Mouse (Mus musculus) neural tube, embryonic 13.5 days (tissue): ENCODE data around the gene Inpp5d. TPM values are rescaled to one million over a fixed set of nuclear protein-coding genes. Genes with fewer than 3 reads are reported as not detected.

Source experiments
- ATAC-seq: fragments of 200-750 bp; cut with Nextera tagmentation; 2 replicates; pipeline ENCODE4 v1.8.0; 2017; ENCODE audit warnings: low read depth, mild to moderate bottlenecking, moderate TSS enrichment, moderate library complexity
- H3K27ac ChIP-seq: fragments of 300-500 bp; sonication (generic); replicated peaks from 2 replicates; pipeline ENCODE4 v1.5.1; 2015; ENCODE audit warnings: moderate library complexity, mild to moderate bottlenecking, inconsistent platforms
- H3K27me3 ChIP-seq: fragments of 300-500 bp; sonication (generic); 2 replicates; pipeline ENCODE4 v1.6.1; 2015; ENCODE audit warnings: mild to moderate bottlenecking, inconsistent platforms
- H3K36me3 ChIP-seq: fragments of 300-500 bp; sonication (generic); 2 replicates; pipeline ENCODE4 v1.6.1; 2015; ENCODE audit warnings: mild to moderate bottlenecking, inconsistent platforms
- H3K4me1 ChIP-seq: fragments of 300-500 bp; sonication (generic); replicated peaks from 2 replicates; pipeline ENCODE4 v1.6.1; 2015; ENCODE audit warnings: inconsistent platforms
- H3K4me2 ChIP-seq: fragments of 300-500 bp; sonication (generic); 2 replicates; pipeline ENCODE4 v1.6.1; 2015; ENCODE audit warnings: inconsistent platforms, mild to moderate bottlenecking, moderate library complexity
- H3K4me3 ChIP-seq: fragments of 300-500 bp; sonication (generic); 2 replicates; pipeline ENCODE4 v1.5.1; 2015; ENCODE audit warnings: mild to moderate bottlenecking, inconsistent platforms
- H3K9ac ChIP-seq: fragments of 300-500 bp; sonication (generic); 2 replicates; pipeline ENCODE4 v1.6.1; 2015; ENCODE audit warnings: moderate library complexity, mild to moderate bottlenecking, inconsistent platforms
- H3K9me3 ChIP-seq: fragments of 300-500 bp; sonication (generic); 2 replicates; pipeline ENCODE4 v1.6.1; 2016; ENCODE audit warnings: inconsistent platforms
- WGBS: fragments of 180-500 bp; shearing (Covaris S2); methylation state at CpG from one replicate; pipeline ENCODE4 v1.1.7; 2015; 5-methylcytosine and 5-hydroxymethylcytosine counted together
- polyA plus RNA-seq: library from polyadenylated mRNA; unstranded; fragments of >200 nt; fragmentation: Nextera tagmentation; extraction: Ambion mirVana; gene quantifications from 2 replicates; pipeline ENCODE4 v1.2.1, GENCODE M21; 2015

Gene Inpp5d
- polyA plus RNA-seq, 1 experiment from 2014 or later, result 3.6 TPM

DNA sequence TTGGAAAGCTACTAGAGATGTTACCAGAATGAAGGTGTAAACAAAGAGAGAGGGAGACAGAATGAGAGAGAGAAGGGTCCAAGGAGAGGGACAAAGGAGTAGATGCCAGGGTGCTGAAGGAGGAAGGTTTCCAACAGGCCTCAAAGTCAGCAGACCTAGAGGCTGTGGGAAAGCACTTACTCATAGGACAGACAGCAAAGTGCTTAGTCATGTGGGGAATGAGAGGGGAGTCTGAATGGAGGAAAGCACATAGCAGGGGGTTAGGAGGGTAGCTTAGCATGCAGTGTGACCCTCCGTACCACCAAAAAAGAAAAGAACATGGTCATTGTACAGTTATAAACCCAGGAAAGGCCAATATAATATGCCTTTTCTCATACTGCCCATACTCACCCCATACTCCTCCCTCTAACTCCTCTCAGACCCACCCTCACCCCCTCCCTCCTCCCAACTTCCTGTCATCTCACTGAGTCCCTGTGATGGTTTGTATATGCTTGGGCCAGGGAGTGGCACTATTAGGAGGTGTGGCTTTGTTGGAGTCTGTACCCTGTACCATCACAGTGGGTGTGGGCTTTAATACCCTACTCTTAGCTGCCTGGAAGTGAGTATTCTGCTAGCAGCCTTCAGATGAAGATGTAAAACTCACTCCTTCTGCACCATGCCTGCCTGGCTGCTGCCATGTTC, 69.7 kb downstream of the Inpp5d start:
- Histone ChIP-seq H3K27me3 (no peaks in the 10 kb centered on the region), H3K27ac (no peak overlapping the region), H3K9ac (no peak overlapping the region), H3K4me3 (no peak overlapping the region), H3K4me2 (no peak overlapping the region), H3K4me1 (no peaks in the 10 kb centered on the region), H3K9me3 (no peaks in the 10 kb centered on the region), H3K36me3 (no peaks in the 10 kb centered on the region)
- no peak for ATAC-seq
- 73% methylated on average over 1 of the region's 1 CpGs for WGBS

DNA sequence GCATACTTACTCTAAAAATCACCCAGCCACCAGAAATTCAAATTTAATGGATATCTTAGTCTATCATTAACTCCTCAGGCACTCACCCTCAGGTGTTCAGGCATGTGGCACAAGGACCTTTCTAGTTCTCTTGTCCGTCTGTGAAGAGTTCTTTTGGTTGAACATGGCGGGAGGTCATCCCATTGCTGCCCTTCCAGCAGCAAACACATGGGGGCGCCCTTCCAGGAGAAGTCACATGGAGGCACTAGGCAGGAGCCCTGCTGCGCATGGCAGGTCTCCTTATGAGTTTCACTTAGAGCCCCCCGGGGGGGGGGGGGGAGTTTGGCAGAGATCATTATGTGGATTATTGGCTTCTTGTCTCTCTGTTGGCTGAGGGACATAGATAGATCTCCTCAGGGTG, 76.2 kb downstream of the Inpp5d start:
- WGBS, result 65% methylated on average over 5 of the region's 5 CpGs
- Histone ChIP-seq H3K36me3 (no peaks in the 10 kb centered on the region), H3K4me1 (no peaks in the 10 kb centered on the region), H3K27me3 (no peaks in the 10 kb centered on the region), H3K9me3 (no peaks in the 10 kb centered on the region), H3K4me2 (no peak overlapping the region), H3K4me3 (no peak overlapping the region), H3K27ac (no peak overlapping the region), H3K9ac (no peak overlapping the region)
- no peak for ATAC-seq

DNA sequence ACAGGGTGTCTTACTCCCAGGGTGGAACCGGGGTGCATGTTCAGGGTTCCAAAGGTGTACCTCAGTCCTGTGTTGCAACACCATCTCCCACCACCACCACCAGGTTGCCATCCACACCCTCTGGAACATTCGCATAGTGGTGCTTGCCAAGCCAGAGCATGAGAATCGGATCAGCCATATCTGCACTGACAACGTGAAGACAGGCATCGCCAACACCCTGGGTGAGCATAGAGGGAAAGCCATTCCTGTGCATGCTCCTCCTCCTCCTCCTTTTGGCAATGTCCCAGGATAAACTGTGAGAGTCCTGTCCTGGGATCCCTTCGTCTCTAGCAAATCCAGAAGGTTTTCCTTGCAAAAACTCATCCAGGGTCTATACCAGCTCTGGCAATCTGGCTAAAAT, 77.9 kb downstream of the Inpp5d start:
- WGBS, result 87% methylated on average over 6 of the region's 6 CpGs
- H3K4me1 ChIP-seq, result no peaks in the 10 kb centered on the region
- H3K36me3 ChIP-seq, result no peaks in the 10 kb centered on the region
- no peaks in the 10 kb centered on the region for H3K27me3 ChIP-seq
- no peak overlapping the region for H3K4me3 ChIP-seq
- ATAC-seq, result no peak
- H3K9ac ChIP-seq, result no peak overlapping the region
- H3K9me3 ChIP-seq, result no peaks in the 10 kb centered on the region
- H3K27ac ChIP-seq, result no peak overlapping the region
- no peak overlapping the region for H3K4me2 ChIP-seq

DNA sequence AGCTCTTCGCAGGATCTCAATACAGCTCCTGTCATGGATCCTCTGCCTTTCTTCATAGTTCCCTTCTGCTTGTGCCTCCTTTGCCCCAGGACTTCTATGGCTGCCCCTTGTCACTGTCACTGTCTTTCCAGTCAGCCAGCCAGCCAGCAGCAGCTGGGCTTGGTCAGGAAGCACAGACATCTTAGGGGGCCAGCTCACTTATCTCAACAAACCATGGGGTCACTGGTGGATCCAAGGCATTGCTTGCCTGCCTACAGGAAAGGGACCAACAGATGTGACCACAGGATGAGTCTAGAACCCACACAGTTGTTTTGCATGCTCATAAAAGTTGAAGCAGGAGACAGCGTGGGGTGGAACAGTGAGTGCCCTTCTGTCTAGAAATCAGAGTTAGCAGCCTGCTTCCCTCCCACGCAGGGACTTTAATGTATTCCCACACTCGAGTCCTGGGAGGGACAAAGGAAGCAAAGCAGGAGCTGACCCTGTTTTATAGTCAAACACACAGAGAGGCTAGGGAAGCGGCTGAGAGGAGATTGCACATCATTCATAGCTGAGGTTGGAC, 79.9 kb downstream of the Inpp5d start:
- Histone ChIP-seq H3K36me3 (no peaks in the 10 kb centered on the region), H3K4me1 (no peaks in the 10 kb centered on the region), H3K27ac (no peak overlapping the region), H3K4me2 (no peak overlapping the region), H3K27me3 (no peaks in the 10 kb centered on the region), H3K9ac (no peak overlapping the region), H3K4me3 (no peak overlapping the region), H3K9me3 (no peaks in the 10 kb centered on the region)
- WGBS, result 68% methylated on average over 5 of the region's 5 CpGs
- no peak for ATAC-seq

DNA sequence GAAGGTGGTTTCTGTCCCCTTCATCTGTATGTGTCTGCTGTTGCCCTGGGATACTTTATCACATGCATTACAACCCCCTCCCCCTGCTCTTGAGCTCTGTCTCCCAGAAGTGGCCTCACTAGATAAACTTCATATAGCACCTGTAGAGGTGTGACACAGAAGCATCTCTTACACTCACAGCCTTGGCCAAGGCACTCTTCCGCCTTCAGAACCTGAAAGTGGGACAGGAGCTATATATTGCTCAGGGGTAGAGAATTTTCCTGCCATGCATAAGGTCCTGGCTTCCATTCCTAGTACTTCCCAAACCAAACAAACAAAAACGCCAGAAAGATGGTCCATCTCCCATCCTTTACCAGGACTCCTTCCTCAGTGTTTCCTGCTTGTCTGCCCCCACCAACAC, 84.1 kb downstream of the Inpp5d start:
- no peaks in the 10 kb centered on the region for H3K36me3 ChIP-seq
- H3K9ac ChIP-seq, result no peak overlapping the region
- H3K27ac ChIP-seq, result no peak overlapping the region
- no peak overlapping the region for H3K4me2 ChIP-seq
- WGBS, result 78% methylated on average over 2 of the region's 2 CpGs
- H3K4me3 ChIP-seq, result no peak overlapping the region
- H3K4me1 ChIP-seq, result no peaks in the 10 kb centered on the region
- no peaks in the 10 kb centered on the region for H3K27me3 ChIP-seq
- ATAC-seq, result no peak
- no peaks in the 10 kb centered on the region for H3K9me3 ChIP-seq

DNA sequence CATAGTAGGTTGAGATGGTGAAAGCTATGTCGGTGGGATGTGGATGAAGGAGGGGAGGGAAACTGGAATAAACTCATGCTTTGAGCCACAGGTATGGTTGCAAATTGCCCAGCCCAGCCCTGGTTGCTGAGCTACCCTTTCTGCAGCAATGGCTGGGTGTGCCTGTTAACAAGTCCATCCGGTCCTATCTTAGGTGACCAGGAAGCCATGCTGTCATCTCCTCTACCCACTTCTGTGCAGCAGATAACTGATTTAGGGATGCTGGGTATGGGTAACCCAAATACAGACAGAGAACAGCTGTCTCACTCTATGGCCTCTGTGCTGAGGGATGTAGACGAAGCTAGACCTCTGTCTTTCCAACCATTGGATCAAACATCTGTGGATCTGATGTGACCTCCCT, 86.2 kb downstream of the Inpp5d start:
- Histone ChIP-seq H3K36me3 (no peaks in the 10 kb centered on the region), H3K4me2 (no peak overlapping the region), H3K4me3 (no peak overlapping the region), H3K9ac (no peak overlapping the region), H3K4me1 (no peaks in the 10 kb centered on the region), H3K9me3 (no peaks in the 10 kb centered on the region), H3K27ac (no peak overlapping the region), H3K27me3 (no peaks in the 10 kb centered on the region)
- 93% methylated on average over 3 of the region's 3 CpGs for WGBS
- ATAC-seq, result no peak

DNA sequence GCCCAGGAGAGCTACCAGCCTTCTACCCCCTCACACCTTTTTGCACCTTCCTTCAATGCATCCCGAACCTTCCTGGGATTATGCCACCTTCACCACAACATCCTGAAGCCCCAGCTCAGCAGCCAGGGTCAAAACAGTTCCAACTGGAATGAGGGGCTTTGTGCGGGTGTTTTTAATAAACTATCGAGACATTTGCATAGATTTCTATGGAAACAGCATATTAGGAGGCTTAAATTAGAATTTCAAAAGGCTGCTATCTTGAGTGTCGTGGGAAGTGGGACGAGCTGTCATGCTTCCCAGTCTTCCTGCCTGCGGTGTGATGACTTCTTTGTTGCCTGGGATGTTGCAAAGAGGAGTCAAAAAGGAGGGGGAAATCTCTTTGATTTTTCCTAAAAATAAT, 88.9 kb downstream of the Inpp5d start:
- no peak overlapping the region for H3K27ac ChIP-seq
- no peaks in the 10 kb centered on the region for H3K27me3 ChIP-seq
- WGBS, result 61% methylated on average over 6 of the region's 6 CpGs

DNA sequence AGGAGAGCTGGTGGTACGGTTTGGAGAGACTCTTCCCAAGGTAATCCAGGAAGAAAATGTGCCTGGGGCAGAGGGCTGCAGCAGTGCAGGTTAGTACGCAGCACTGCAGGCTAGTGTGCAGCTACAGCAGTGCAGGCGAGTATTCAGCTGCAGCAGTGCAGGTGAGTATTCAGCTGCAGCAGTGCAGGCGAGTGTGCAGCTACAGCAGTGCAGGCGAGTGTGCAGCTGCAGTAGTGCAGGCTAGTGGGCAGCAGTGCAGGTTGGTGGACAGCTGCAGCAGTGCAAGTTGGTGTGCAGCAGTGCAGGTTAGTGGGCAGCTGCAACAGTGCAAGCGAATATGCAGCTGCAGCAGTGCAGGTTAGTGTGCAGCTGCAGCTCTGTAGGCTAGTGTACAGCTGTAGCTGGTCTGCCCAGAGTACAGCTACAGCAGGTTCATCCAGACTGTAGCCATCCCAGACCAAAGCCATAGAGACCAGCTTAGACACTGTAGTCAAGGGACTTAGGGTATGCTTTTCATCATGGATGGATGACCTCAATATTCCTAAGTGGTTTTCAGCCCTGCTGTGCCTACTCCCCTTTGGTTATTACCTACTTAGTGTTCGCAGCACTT, 89.7 kb downstream of the Inpp5d start:
- no peak overlapping the region for H3K4me2 ChIP-seq
- no peaks in the 10 kb centered on the region for H3K4me1 ChIP-seq
- WGBS, result 85% methylated on average over 7 of the region's 7 CpGs
- no peaks in the 10 kb centered on the region for H3K27me3 ChIP-seq
- no peak overlapping the region for H3K4me3 ChIP-seq
- H3K9ac ChIP-seq, result no peak overlapping the region
- no peak overlapping the region for H3K27ac ChIP-seq
- no peaks in the 10 kb centered on the region for H3K36me3 ChIP-seq
- no peaks in the 10 kb centered on the region for H3K9me3 ChIP-seq
- no peak for ATAC-seq

More for the DNA sequence above, 88.9 kb downstream of the Inpp5d start:
- Histone ChIP-seq H3K9ac (no peak overlapping the region), H3K4me3 (no peak overlapping the region), H3K9me3 (no peaks in the 10 kb centered on the region), H3K4me1 (no peaks in the 10 kb centered on the region), H3K36me3 (no peaks in the 10 kb centered on the region), H3K4me2 (no peak overlapping the region)
- ATAC-seq, result no peak

DNA sequence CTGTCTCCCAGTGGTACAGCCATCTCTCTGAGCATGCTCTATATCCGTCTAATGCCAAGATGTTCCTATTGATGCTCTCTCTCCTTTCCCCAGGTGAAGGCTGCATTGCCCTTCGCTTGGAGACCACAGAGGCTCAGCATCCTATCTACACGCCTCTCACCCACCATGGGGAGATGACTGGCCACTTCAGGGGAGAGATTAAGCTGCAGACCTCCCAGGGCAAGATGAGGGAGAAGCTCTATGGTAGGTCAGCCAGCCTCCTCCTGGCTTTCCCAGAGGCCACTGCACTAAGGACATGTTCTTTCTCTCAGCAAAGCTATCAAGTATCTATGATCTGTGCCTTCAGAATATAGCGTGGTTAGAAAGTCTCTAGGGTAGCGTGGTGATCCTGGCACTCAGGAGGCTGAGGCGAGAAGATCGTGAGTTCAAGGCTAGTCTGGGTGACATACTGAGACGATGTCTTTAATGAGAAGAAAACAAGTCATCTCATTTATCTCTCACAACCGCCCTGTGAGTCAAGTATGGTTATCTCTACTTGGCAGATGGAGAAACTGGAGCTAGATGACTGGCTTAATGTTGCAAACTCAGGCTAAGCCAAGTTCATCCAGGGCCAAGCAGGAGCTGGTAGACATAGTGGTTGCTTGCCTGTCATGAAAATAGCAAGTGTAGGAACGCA, 92.0 kb downstream of the Inpp5d start:
- Histone ChIP-seq H3K4me1 (no peaks in the 10 kb centered on the region), H3K4me3 (no peak overlapping the region), H3K27me3 (no peaks in the 10 kb centered on the region), H3K4me2 (no peak overlapping the region), H3K9ac (no peak overlapping the region), H3K9me3 (no peaks in the 10 kb centered on the region), H3K36me3 (no peaks in the 10 kb centered on the region), H3K27ac (no peak overlapping the region)
- WGBS, result 87% methylated on average over 10 of the region's 10 CpGs
- ATAC-seq, result no peak

DNA sequence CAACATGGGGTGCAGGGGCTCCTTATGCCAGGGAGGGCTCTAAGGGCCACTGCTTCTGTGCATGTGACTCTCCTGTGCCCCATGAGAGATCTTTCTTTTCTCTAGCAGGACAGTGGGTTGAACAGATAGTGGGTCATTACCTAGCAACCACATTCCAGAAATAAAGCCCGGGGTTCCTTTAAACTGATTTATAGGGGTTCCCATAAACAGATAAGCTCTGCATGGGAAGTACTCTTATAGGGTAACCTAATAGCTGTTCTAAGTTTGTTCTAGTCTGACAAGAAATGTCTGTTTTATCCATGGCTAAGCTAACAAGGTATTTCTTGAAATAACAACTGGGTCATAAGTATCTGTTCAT, 92.5 kb downstream of the Inpp5d start:
- Histone ChIP-seq H3K4me3 (no peak overlapping the region), H3K4me1 (no peaks in the 10 kb centered on the region), H3K27ac (no peak overlapping the region), H3K4me2 (no peak overlapping the region), H3K9ac (no peak overlapping the region), H3K27me3 (no peaks in the 10 kb centered on the region), H3K36me3 (no peaks in the 10 kb centered on the region), H3K9me3 (no peaks in the 10 kb centered on the region)
- ATAC-seq, result no peak
- 88% methylated on average over 1 of the region's 1 CpGs for WGBS

DNA sequence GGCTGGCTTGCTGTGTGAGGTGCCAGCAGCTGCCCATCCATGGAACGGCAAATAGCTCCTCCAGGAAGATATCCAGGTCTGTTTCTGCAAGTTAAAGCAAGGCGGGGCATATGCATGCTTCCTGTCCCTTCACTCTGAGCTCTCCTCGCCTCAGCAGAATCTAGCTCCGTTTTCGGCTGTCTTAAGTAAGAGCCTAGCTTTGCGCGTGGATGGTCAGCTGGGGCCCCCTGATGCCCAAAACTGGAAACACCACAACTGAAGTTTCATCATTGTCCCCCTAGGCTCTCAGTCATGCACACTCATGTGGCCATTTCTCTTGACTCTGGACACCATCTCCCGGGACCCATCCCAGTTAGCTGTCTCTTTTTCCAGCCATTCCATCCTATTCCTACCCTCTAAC, 101.3 kb downstream of the Inpp5d start:
- no peaks in the 10 kb centered on the region for H3K4me1 ChIP-seq
- H3K4me3 ChIP-seq, result no peak overlapping the region
- H3K9me3 ChIP-seq, result no peaks in the 10 kb centered on the region
- H3K27ac ChIP-seq, result no peak overlapping the region
- H3K9ac ChIP-seq, result no peak overlapping the region
- WGBS, result 35% methylated on average over 8 of the region's 8 CpGs
- no peaks in the 10 kb centered on the region for H3K27me3 ChIP-seq
- no peak overlapping the region for H3K4me2 ChIP-seq
- ATAC-seq, result peak; percentile 53; the same call in 1 of the 2 replicates
- no peaks in the 10 kb centered on the region for H3K36me3 ChIP-seq

DNA sequence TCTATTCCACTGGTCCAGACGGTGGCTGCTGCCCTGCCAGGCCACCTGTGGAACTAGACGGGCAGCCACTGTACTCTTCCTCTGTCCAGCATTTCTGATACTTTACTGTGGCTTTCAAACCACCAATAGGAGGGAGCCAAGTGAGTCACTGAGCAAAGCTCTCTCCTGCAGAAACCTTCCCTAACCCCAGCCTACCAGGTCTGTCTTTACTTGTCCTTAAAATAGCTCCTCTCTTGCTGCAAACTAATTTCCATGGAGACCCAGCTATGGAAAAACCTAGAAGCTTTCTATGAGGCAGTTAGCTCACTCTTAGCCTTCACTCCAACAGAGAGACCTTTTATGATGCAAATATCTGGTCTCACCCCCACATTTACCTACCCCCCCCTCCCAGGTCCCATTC, 102.0 kb downstream of the Inpp5d start:
- Histone ChIP-seq H3K9me3 (no peaks in the 10 kb centered on the region), H3K27me3 (no peaks in the 10 kb centered on the region), H3K36me3 (no peaks in the 10 kb centered on the region), H3K27ac (no peak overlapping the region), H3K9ac (no peak overlapping the region), H3K4me3 (no peak overlapping the region), H3K4me2 (no peak overlapping the region), H3K4me1 (no peaks in the 10 kb centered on the region)
- no peak for ATAC-seq
- 66% methylated on average over 2 of the region's 2 CpGs for WGBS
